In genomic region chr17:31728968-31729501, GRCm38 (mm10) we compare ENCODE assay signal across 9 mouse cellular contexts. TPM values are rescaled to one million over a fixed set of nuclear protein-coding genes. Genes with fewer than 3 reads are reported as not detected.
A peak's percentile ranks its signal among the peaks of the same experiment; 100 is the strongest.
DNase-seq lines count a peak whose midpoint lies in the region; ATAC-seq lines count a peak whose summit lies in the region.
"Had no signal": no experiment of that assay in that cellular context is flagged by ENCODE, and none has a peak within 500 bp of the region (broad histone marks: within the 10 kb centered on the region; RNA-seq: fewer than 3 reads in every experiment).

No protein-coding gene starts in this region.

- H3K9me3 ChIP-seq in neural tube, embryonic 12.5 days, result no peaks in the 10 kb centered on the region
- no peaks in the 10 kb centered on the region for H3K9me3 ChIP-seq in neural tube, embryonic 15.5 days (replicated peaks)
- H3K9me3 ChIP-seq in heart, embryonic 13.5 days, result no peaks in the 10 kb centered on the region
- H3K9me3 ChIP-seq in kidney, embryonic 14.5 days (ENCODE audit: control insufficient read depth, low read length), result no peaks in the 10 kb centered on the region

- no peak overlapping the region for H3K9ac ChIP-seq in neural tube, embryonic 12.5 days
- no peak overlapping the region for H3K9ac ChIP-seq in neural tube, embryonic 15.5 days (replicated peaks)
- H3K9ac ChIP-seq in heart, embryonic 13.5 days, result peak overlapping the region; percentile 34; the same call in 1 of the 2 replicates
- H3K9ac ChIP-seq in kidney, embryonic 14.5 days (ENCODE audit: low read depth, low read length), result no peak overlapping the region

- no peak overlapping the region for H3K4me2 ChIP-seq in neural tube, embryonic 12.5 days (replicated peaks)
- H3K4me2 ChIP-seq in neural tube, embryonic 15.5 days, result no peak overlapping the region
- no peak overlapping the region for H3K4me2 ChIP-seq in heart, embryonic 13.5 days
- no peak overlapping the region for H3K4me2 ChIP-seq in kidney, embryonic 14.5 days (replicated peaks; ENCODE audit: low read depth, low read length)

- 0 out of 2 replicates have a peak, but pooled peaks have one; percentile 21 for ATAC-seq in neural tube, embryonic 12.5 days (ENCODE audit: low FRiP score, low read depth)
- no peak for ATAC-seq in neural tube, embryonic 15.5 days (ENCODE audit: low FRiP score)
- no peak for ATAC-seq in heart, embryonic 13.5 days (ENCODE audit: extremely low read depth, insufficient number of reproducible peaks, low FRiP score, low TSS enrichment)
- ATAC-seq in kidney, embryonic 14.5 days (ENCODE audit: low FRiP score, low TSS enrichment), result 0 out of 2 replicates have a peak, but pooled peaks have one; percentile 76

- peak; percentile 51 for DNase-seq in adrenal gland, postnatal 25 days
- peak; percentile 76 to 79 for DNase-seq in lung, postnatal 4 days
- DNase-seq in thymus, adult 18-20 months, result no peak
- no peak for DNase-seq in right cerebral cortex, postnatal 14 days

- no peak overlapping the region for H3K27ac ChIP-seq in neural tube, embryonic 12.5 days
- H3K27ac ChIP-seq in neural tube, embryonic 15.5 days (replicated peaks), result no peak overlapping the region
- peak overlapping the region; percentile 91 for H3K27ac ChIP-seq in heart, embryonic 13.5 days (replicated peaks)
- no peak overlapping the region for H3K27ac ChIP-seq in kidney, embryonic 14.5 days (ENCODE audit: low read depth, low read length)

- H3K4me3 ChIP-seq in neural tube, embryonic 12.5 days, result no peak overlapping the region
- no peak overlapping the region for H3K4me3 ChIP-seq in neural tube, embryonic 15.5 days (replicated peaks)
- H3K4me3 ChIP-seq in heart, embryonic 13.5 days, result no peak overlapping the region
- H3K4me3 ChIP-seq in kidney, embryonic 14.5 days (ENCODE audit: low read length), result no peak overlapping the region

- H3K4me1 ChIP-seq in neural tube, embryonic 12.5 days, result no peaks in the 10 kb centered on the region
- H3K4me1 ChIP-seq in neural tube, embryonic 15.5 days, result peaks cover 5% of the 10 kb centered on the region; the same call in 1 of the 2 replicates
- peaks cover 71% of the 10 kb centered on the region for H3K4me1 ChIP-seq in heart, embryonic 13.5 days
- no peaks in the 10 kb centered on the region for H3K4me1 ChIP-seq in kidney, embryonic 14.5 days (ENCODE audit: control insufficient read depth, insufficient read depth, low read length)

- H3K27me3 ChIP-seq in neural tube, embryonic 12.5 days (replicated peaks), result no peaks in the 10 kb centered on the region
- H3K27me3 ChIP-seq in neural tube, embryonic 15.5 days (replicated peaks), result no peaks in the 10 kb centered on the region
- 0 out of 2 replicates have a peak, but pooled peaks cover 4% of the 10 kb centered on the region for H3K27me3 ChIP-seq in heart, embryonic 13.5 days (replicated peaks)
- H3K27me3 ChIP-seq in kidney, embryonic 14.5 days (ENCODE audit: control insufficient read depth, insufficient read depth, low read length), result no peaks in the 10 kb centered on the region

- H3K36me3 ChIP-seq in neural tube, embryonic 12.5 days, result no peaks in the 10 kb centered on the region
- no peaks in the 10 kb centered on the region for H3K36me3 ChIP-seq in neural tube, embryonic 15.5 days
- H3K36me3 ChIP-seq in heart, embryonic 13.5 days, result no peaks in the 10 kb centered on the region
- no peaks in the 10 kb centered on the region for H3K36me3 ChIP-seq in kidney, embryonic 14.5 days (ENCODE audit: control insufficient read depth, insufficient read depth, low read length)

- WGBS in neural tube, embryonic 12.5 days, result 83% methylated on average over 7 of the region's 7 CpGs
- 68% methylated on average over 7 of the region's 7 CpGs for WGBS in neural tube, embryonic 15.5 days
- 36% methylated on average over 7 of the region's 7 CpGs for WGBS in heart, embryonic 13.5 days
- 78% methylated on average over 7 of the region's 7 CpGs for WGBS in kidney, embryonic 14.5 days

RNA-seq across cellular contexts. Expression of gene Cryaa, which starts 51.4 kb away (rescaled TPM):
- polyA plus RNA-seq in neural tube, embryonic 12.5 days (2016; fragmentation: Nextera tagmentation; extraction: Ambion mirVana), result not detected in 2 replicates
- polyA plus RNA-seq in neural tube, embryonic 15.5 days (2015; fragmentation: Nextera tagmentation; extraction: Ambion mirVana), result 0.14 TPM in 1 of 2 replicates, not detected in the other
- total RNA-seq in adrenal gland, postnatal 25 days (2021), result not detected in 2 replicates
- polyA plus RNA-seq in heart, embryonic 13.5 days (2015; fragmentation: Nextera tagmentation; extraction: Ambion mirVana), result not detected in 2 replicates
- not detected in 2 replicates for polyA plus RNA-seq in kidney, embryonic 14.5 days (2014; fragmentation: Nextera tagmentation; extraction: Ambion mirVana)
- total RNA-seq: left cerebral cortex, postnatal 25 days had no signal

Comparison
In these comparisons a context has a peak if more than half of its experiments do, and no peak if none do; other contexts are left out.
1. ATAC-seq: peak in neural tube, embryonic 12.5 days (single experiment) and kidney, embryonic 14.5 days (single experiment); none in neural tube, embryonic 15.5 days (single experiment) and heart, embryonic 13.5 days (single experiment).
2. DNase-seq: peak in adrenal gland, postnatal 25 days (single experiment) and lung, postnatal 4 days (2 of 2); none in thymus, adult 18-20 months (0 of 2) and right cerebral cortex, postnatal 14 days (single experiment).